ENCODE assay signal across 51 mouse cellular contexts in the genomic region with DNA sequence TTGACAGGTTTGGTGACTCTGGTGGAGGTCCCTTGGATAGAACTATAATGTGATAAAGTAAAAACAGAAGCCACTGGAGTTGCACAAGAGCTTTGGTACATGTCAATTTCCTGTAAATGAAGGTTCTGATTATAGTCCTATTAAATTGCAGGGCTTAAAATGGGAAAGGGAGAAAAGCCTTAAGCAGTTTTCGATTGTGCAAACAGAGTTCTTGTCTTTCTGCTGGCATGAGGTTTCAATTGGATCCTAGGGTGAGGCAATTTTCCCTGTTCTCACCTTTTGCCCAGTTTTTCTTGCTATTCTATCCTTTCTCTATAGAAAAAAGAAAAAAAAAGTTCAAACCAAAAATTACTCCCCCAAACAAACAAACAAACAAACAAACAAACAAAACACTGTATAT. TPM values are rescaled to one million over a fixed set of nuclear protein-coding genes. Genes with fewer than 3 reads are reported as not detected.
"Had no signal": no experiment of that assay in that cellular context is flagged by ENCODE, and none has a peak within 500 bp of the region (broad histone marks: within the 10 kb centered on the region; RNA-seq: fewer than 3 reads in every experiment).

No protein-coding gene starts in this region.

- H3K4me3 ChIP-seq: heart, embryonic 12.5 days; heart, embryonic 13.5 days; heart, embryonic 15.5 days; hindbrain, embryonic 10.5 days; hindbrain, embryonic 12.5 days; hindbrain, embryonic 13.5 days; hindbrain, embryonic 15.5 days; intestine, embryonic 15.5 days; kidney, embryonic 15.5 days; layer of hippocampus, adult 2 months; left cerebral cortex, adult 2 months had no signal

- H3K27me3 ChIP-seq: heart, embryonic 12.5 days; heart, embryonic 13.5 days; heart, embryonic 15.5 days; hindbrain, embryonic 12.5 days; hindbrain, embryonic 13.5 days; hindbrain, embryonic 15.5 days; intestine, embryonic 15.5 days; kidney, embryonic 15.5 days had no signal

- H3K27ac ChIP-seq: heart, embryonic 13.5 days; heart, embryonic 15.5 days; hindbrain, embryonic 10.5 days; hindbrain, embryonic 12.5 days; hindbrain, embryonic 13.5 days; hindbrain, embryonic 14.5 days; hindbrain, embryonic 15.5 days; hindbrain, postnatal 0 days; intestine, embryonic 15.5 days; kidney, embryonic 15.5 days; kidney, postnatal 0 days; layer of hippocampus, adult 2 months; left cerebral cortex, adult 2 months had no signal

- DNase-seq: heart, postnatal 10 days; heart, postnatal 14 days; heart, postnatal 36 days; heart, postnatal 4 days; kidney, adult 11 months; kidney, adult 18-20 months; kidney, adult 2 months; kidney, adult 8-10 months; kidney, adult 9 months; kidney, postnatal 10 days; kidney, postnatal 14 days; kidney, postnatal 25 days; kidney, postnatal 36 days; kidney, postnatal 4 days; layer of hippocampus, adult 9-11 months; layer of hippocampus, postnatal 36 days had no signal

- H3K9me3 ChIP-seq: heart, embryonic 12.5 days; heart, embryonic 13.5 days; heart, embryonic 15.5 days; hindbrain, embryonic 10.5 days; hindbrain, embryonic 12.5 days; hindbrain, embryonic 13.5 days; hindbrain, embryonic 15.5 days; intestine, embryonic 15.5 days; kidney, embryonic 15.5 days had no signal

- H3K9ac ChIP-seq: heart, embryonic 12.5 days; heart, embryonic 13.5 days; heart, embryonic 15.5 days; hindbrain, embryonic 12.5 days; hindbrain, embryonic 13.5 days; hindbrain, embryonic 14.5 days; hindbrain, embryonic 15.5 days; intestine, embryonic 15.5 days; kidney, embryonic 15.5 days had no signal

- ATAC-seq: hindbrain, embryonic 16.5 days; hindbrain, postnatal 0 days; inflammation-experienced regulatory T-cells, adult 6 months; intestine, embryonic 15.5 days; intestine, embryonic 16.5 days; intestine, postnatal 0 days had no signal

- H3K4me2 ChIP-seq: heart, embryonic 12.5 days; heart, embryonic 13.5 days; heart, embryonic 15.5 days; hindbrain, embryonic 12.5 days; hindbrain, embryonic 13.5 days; hindbrain, embryonic 14.5 days; hindbrain, embryonic 15.5 days; intestine, embryonic 15.5 days; kidney, embryonic 15.5 days had no signal

- H3K4me1 ChIP-seq: heart, embryonic 12.5 days; heart, embryonic 13.5 days; heart, embryonic 15.5 days; hindbrain, embryonic 10.5 days; hindbrain, embryonic 12.5 days; hindbrain, embryonic 13.5 days; hindbrain, embryonic 15.5 days; intestine, embryonic 15.5 days; kidney, embryonic 15.5 days had no signal

- H3K36me3 ChIP-seq: heart, embryonic 12.5 days; heart, embryonic 13.5 days; heart, embryonic 15.5 days; hindbrain, embryonic 10.5 days; hindbrain, embryonic 12.5 days; hindbrain, embryonic 13.5 days; hindbrain, embryonic 15.5 days; intestine, embryonic 15.5 days; kidney, embryonic 15.5 days had no signal

RNA-seq across cellular contexts. Expression of gene Lelp1, which starts 34.3 kb away (rescaled TPM):
- total RNA-seq: heart, postnatal 10 days; heart, postnatal 14 days; heart, postnatal 25 days; heart, postnatal 36 days; heart, postnatal 4 days; hematopoietic stem cell, adult 5-6 weeks; hindbrain, postnatal 0 days; layer of hippocampus, adult 18-20 months; layer of hippocampus, adult 2 months; layer of hippocampus, adult 8-10 months; layer of hippocampus, postnatal 10 days; layer of hippocampus, postnatal 14 days; layer of hippocampus, postnatal 25 days; layer of hippocampus, postnatal 36 days; left cerebral cortex, adult 18-20 months; left cerebral cortex, adult 2 months; left cerebral cortex, adult 8-10 months had no signal
- polyA plus RNA-seq: heart, embryonic 12.5 days; heart, embryonic 13.5 days; heart, embryonic 14.5 days; heart, embryonic 15.5 days; heart, embryonic 16.5 days; heart, postnatal 0 days; hindbrain, embryonic 10.5 days; hindbrain, embryonic 11.5 days; hindbrain, embryonic 12.5 days; hindbrain, embryonic 13.5 days; hindbrain, embryonic 14.5 days; hindbrain, embryonic 15.5 days; hindbrain, embryonic 16.5 days; hindbrain, postnatal 0 days; inflammation-experienced regulatory T-cells, adult 6 months; intestine, embryonic 14.5 days; intestine, embryonic 15.5 days; intestine, embryonic 16.5 days; intestine, postnatal 0 days; kidney, adult 2 months; kidney, embryonic 14.5 days; kidney, embryonic 15.5 days; kidney, embryonic 16.5 days; kidney, postnatal 0 days; large intestine, adult 2 months had no signal

RNA-seq across cellular contexts. Expression of gene Sprr2a1, which starts 38.7 kb away (rescaled TPM):
- total RNA-seq: heart, postnatal 10 days; heart, postnatal 14 days; heart, postnatal 25 days; heart, postnatal 36 days; hematopoietic stem cell, adult 5-6 weeks; hindbrain, postnatal 0 days; layer of hippocampus, adult 18-20 months; layer of hippocampus, adult 2 months; layer of hippocampus, adult 8-10 months; layer of hippocampus, postnatal 10 days; layer of hippocampus, postnatal 14 days; layer of hippocampus, postnatal 25 days; layer of hippocampus, postnatal 36 days; left cerebral cortex, adult 18-20 months; left cerebral cortex, adult 2 months; left cerebral cortex, adult 8-10 months had no signal
- polyA plus RNA-seq: heart, embryonic 12.5 days; heart, embryonic 13.5 days; heart, embryonic 14.5 days; hindbrain, embryonic 10.5 days; hindbrain, embryonic 11.5 days; hindbrain, embryonic 12.5 days; hindbrain, embryonic 13.5 days; hindbrain, embryonic 14.5 days; hindbrain, embryonic 15.5 days; hindbrain, embryonic 16.5 days; hindbrain, postnatal 0 days; kidney, embryonic 14.5 days; kidney, embryonic 15.5 days; kidney, embryonic 16.5 days had no signal

RNA-seq across cellular contexts. Expression of gene Sprr2a2, which starts 38.8 kb away (rescaled TPM):
- total RNA-seq: hematopoietic stem cell, adult 5-6 weeks; hindbrain, postnatal 0 days; layer of hippocampus, adult 18-20 months; layer of hippocampus, adult 2 months; layer of hippocampus, adult 8-10 months; layer of hippocampus, postnatal 10 days; layer of hippocampus, postnatal 14 days; layer of hippocampus, postnatal 25 days; layer of hippocampus, postnatal 36 days; left cerebral cortex, adult 18-20 months; left cerebral cortex, adult 2 months; left cerebral cortex, adult 8-10 months had no signal
- polyA plus RNA-seq: hindbrain, embryonic 10.5 days; hindbrain, embryonic 13.5 days; hindbrain, embryonic 14.5 days; hindbrain, postnatal 0 days; inflammation-experienced regulatory T-cells, adult 6 months; kidney, embryonic 14.5 days had no signal

RNA-seq across cellular contexts. Expression of gene Prr9, which starts 53.1 kb away (rescaled TPM):
- total RNA-seq: heart, postnatal 10 days; heart, postnatal 14 days; heart, postnatal 25 days; heart, postnatal 36 days; heart, postnatal 4 days; hematopoietic stem cell, adult 5-6 weeks; layer of hippocampus, adult 18-20 months; layer of hippocampus, adult 2 months; layer of hippocampus, adult 8-10 months; layer of hippocampus, postnatal 10 days; layer of hippocampus, postnatal 14 days; layer of hippocampus, postnatal 25 days; layer of hippocampus, postnatal 36 days; left cerebral cortex, adult 18-20 months; left cerebral cortex, adult 2 months; left cerebral cortex, adult 8-10 months had no signal
- polyA plus RNA-seq: heart, embryonic 12.5 days; heart, embryonic 13.5 days; heart, embryonic 14.5 days; heart, embryonic 15.5 days; heart, postnatal 0 days; hindbrain, embryonic 10.5 days; hindbrain, embryonic 11.5 days; hindbrain, embryonic 12.5 days; hindbrain, embryonic 13.5 days; hindbrain, embryonic 14.5 days; hindbrain, embryonic 15.5 days; hindbrain, embryonic 16.5 days; hindbrain, postnatal 0 days; inflammation-experienced regulatory T-cells, adult 6 months; intestine, embryonic 14.5 days; intestine, embryonic 15.5 days; intestine, embryonic 16.5 days; intestine, postnatal 0 days; kidney, adult 2 months; kidney, embryonic 14.5 days; kidney, embryonic 15.5 days; kidney, embryonic 16.5 days; kidney, postnatal 0 days; large intestine, adult 2 months had no signal
